Mouse (Mus musculus): ENCODE data around the gene Tgfbr3. TPM values are rescaled to one million over a fixed set of nuclear protein-coding genes. Genes with fewer than 3 reads are reported as not detected.

Gene Tgfbr3
- polyA plus RNA-seq (2015; fragmentation: Nextera tagmentation; extraction: Ambion mirVana), result 37.3 and 38.7 TPM in 2 replicates

DNA sequence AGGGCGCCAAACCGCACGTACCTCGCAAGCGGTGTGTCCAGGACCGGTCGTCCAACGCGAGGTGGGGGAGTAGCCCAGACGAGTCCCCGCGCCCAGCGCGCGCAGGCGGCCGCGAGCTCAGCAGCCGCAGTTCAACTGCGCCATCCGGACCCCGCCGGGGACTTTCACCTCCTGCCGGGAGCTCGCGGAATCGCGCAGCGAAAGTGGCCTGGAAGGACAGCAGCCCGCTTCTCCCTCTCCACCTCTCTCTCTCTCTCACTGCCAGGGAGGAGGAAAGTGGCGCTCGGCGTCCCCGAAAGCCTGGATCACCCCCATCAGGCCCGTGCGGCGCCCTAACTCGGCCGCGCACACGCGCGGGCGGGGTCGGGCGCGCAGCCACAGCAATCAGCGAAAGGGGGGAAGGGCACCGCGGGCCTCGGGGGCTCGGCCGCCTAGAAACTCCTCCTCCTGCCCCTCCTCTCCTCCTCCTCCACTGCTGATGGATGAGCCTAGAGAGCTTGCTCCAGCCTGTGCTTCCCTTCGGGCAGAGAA is at the start of gene Tgfbr3:
Gene Tgfbr3, minus strand, starts transcription at position 396 of the 531 bp plus-strand sequence.
- Histone ChIP-seq H3K27ac (replicated peaks) (peak within 1 kb of the TSS; percentile 97), H3K27me3 (no peaks in the 10 kb centered on the region), H3K4me2 (replicated peaks) (peak within 1 kb of the TSS; percentile 73), H3K9ac (peak within 1 kb of the TSS; percentile 94), H3K36me3 (no peaks in the 10 kb centered on the region), H3K4me1 (peaks cover 27% of the 10 kb centered on the region), H3K9me3 (replicated peaks) (no peaks in the 10 kb centered on the region), H3K4me3 (replicated peaks) (peak within 1 kb of the TSS; percentile 93)
- WGBS, result under 1% methylated on average over 48 of the region's 54 CpGs
- ATAC-seq (ENCODE audit: insufficient number of reproducible peaks, low FRiP score, low TSS enrichment, low read depth), result peak; percentile 90

DNA sequence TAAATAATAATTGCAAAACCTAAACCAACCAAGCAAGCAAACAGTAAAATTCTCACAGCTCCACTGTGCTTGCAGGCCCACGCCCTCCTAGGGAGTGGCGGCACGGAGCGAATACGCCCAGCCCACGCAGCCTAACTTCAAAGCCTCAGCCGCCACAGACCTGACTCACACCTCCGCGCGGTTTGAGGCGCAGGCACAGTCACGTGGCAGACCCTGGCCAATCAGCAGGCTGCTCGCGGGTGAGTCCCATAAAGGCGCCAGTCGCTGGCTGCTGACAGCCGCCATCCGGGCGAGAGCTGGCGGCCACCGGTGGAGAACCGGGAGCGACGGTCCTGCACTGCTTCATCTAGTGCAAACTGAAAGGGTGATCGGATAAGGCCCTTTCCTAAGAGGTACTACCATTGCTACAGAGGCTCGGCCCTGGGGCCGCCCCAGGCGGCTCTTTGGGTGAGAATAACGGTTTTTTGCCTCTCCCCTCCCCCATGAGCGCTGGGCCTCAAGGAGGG is 41.5 kb upstream of the Tgfbr3 start, which contains the start of gene Brdt:
Gene Brdt, plus strand, starts transcription at position 244 of the 506 bp plus-strand sequence.
- no peak within 1 kb of the TSS for H3K27ac ChIP-seq (replicated peaks)
- no peaks in the 10 kb centered on the region for H3K9me3 ChIP-seq (replicated peaks)
- H3K9ac ChIP-seq, result no peak within 1 kb of the TSS
- H3K36me3 ChIP-seq, result no peaks in the 10 kb centered on the region
- no peak within 1 kb of the TSS for H3K4me3 ChIP-seq (replicated peaks)
- 89% methylated on average over 30 of the region's 30 CpGs for WGBS
- H3K27me3 ChIP-seq, result no peaks in the 10 kb centered on the region
- ATAC-seq (ENCODE audit: insufficient number of reproducible peaks, low FRiP score, low TSS enrichment, low read depth), result no peak
- no peak within 1 kb of the TSS for H3K4me2 ChIP-seq (replicated peaks)
- H3K4me1 ChIP-seq, result no peaks in the 10 kb centered on the region

DNA sequence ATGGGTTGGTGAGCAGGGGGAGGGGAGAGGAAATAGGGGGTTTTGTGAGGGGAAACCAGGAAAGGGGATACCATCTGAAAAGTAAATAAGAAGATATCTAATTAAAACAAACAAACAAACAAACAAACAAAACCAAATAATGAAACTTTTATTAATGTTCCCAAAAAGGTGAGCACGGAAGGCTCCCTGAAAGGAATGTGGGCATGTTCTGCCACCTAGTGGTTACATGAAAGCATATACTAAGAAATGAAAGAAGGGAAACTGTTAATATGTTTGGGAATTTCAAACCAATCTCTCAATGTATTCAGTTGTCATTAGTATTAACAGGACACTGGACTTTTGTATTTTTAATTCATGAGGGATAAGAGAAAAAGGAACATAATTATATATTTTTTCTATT is 31.3 kb upstream of the Tgfbr3 start:
- WGBS, result 3% methylated on average over 1 of the region's 1 CpGs

DNA sequence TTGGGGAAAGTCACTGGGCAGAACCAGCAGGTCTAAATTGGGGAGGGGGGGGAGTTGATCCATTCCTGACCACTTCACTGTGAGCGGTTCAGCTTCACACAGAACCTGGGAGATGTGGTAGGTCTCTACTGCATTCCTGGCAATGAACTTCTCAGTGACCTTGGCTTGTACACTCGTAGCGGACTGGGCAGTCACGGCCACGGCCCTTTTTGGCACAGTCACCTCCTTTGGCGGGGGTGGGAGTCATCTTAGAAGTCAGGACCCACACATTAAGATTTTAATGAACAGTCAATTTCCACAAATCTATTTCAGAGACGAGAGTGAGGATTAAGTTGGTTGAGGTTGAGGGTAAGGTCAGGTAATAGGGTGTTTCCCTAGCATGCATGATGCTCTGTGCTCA is 27.7 kb upstream of the Tgfbr3 start:
- Histone ChIP-seq H3K4me2 (replicated peaks) (no peak overlapping the region), H3K9ac (no peak overlapping the region), H3K36me3 (no peaks in the 10 kb centered on the region), H3K4me3 (replicated peaks) (no peak overlapping the region), H3K27me3 (no peaks in the 10 kb centered on the region), H3K9me3 (replicated peaks) (no peaks in the 10 kb centered on the region), H3K4me1 (no peaks in the 10 kb centered on the region), H3K27ac (replicated peaks) (no peak overlapping the region)
- WGBS, result 94% methylated on average over 7 of the region's 7 CpGs
- ATAC-seq (ENCODE audit: insufficient number of reproducible peaks, low FRiP score, low TSS enrichment, low read depth), result no peak

More for the DNA sequence above, 31.3 kb upstream of the Tgfbr3 start:
- H3K9ac ChIP-seq, result no peak overlapping the region
- no peak overlapping the region for H3K4me3 ChIP-seq (replicated peaks)
- H3K9me3 ChIP-seq (replicated peaks), result no peaks in the 10 kb centered on the region
- H3K36me3 ChIP-seq, result no peaks in the 10 kb centered on the region
- H3K4me2 ChIP-seq (replicated peaks), result no peak overlapping the region
- no peak overlapping the region for H3K27ac ChIP-seq (replicated peaks)
- H3K4me1 ChIP-seq, result no peaks in the 10 kb centered on the region
- ATAC-seq (ENCODE audit: insufficient number of reproducible peaks, low FRiP score, low TSS enrichment, low read depth), result no peak
- no peaks in the 10 kb centered on the region for H3K27me3 ChIP-seq

DNA sequence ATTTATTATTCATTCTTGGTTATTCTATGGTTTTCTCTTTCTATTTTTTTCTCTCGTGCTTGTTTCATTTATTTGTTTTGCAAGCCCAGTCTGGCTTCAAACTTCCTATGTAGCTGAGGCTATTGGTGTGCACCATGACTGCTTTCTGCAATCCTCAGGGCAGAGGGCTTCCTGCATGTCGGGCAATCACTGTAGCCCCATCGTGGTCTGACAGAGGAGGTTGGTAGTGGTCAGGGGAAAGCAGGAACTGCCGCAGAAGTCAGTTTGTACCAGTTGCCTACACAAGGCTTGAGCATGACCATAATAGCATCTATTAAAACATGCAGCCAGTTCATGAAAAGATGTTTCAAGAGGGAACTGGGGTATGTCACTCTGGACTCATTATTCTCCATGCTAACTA is 18.0 kb upstream of the Tgfbr3 start:
- 63% methylated on average over 4 of the region's 4 CpGs for WGBS
- Histone ChIP-seq H3K4me2 (replicated peaks) (no peak overlapping the region), H3K36me3 (no peaks in the 10 kb centered on the region), H3K4me3 (replicated peaks) (no peak overlapping the region), H3K27ac (replicated peaks) (peak overlapping the region; percentile 40; the same call in 1 of the 2 replicates), H3K9ac (no peak overlapping the region), H3K4me1 (peaks cover 19% of the 10 kb centered on the region), H3K27me3 (no peaks in the 10 kb centered on the region), H3K9me3 (replicated peaks) (no peaks in the 10 kb centered on the region)
- ATAC-seq (ENCODE audit: insufficient number of reproducible peaks, low FRiP score, low TSS enrichment, low read depth), result no peak

DNA sequence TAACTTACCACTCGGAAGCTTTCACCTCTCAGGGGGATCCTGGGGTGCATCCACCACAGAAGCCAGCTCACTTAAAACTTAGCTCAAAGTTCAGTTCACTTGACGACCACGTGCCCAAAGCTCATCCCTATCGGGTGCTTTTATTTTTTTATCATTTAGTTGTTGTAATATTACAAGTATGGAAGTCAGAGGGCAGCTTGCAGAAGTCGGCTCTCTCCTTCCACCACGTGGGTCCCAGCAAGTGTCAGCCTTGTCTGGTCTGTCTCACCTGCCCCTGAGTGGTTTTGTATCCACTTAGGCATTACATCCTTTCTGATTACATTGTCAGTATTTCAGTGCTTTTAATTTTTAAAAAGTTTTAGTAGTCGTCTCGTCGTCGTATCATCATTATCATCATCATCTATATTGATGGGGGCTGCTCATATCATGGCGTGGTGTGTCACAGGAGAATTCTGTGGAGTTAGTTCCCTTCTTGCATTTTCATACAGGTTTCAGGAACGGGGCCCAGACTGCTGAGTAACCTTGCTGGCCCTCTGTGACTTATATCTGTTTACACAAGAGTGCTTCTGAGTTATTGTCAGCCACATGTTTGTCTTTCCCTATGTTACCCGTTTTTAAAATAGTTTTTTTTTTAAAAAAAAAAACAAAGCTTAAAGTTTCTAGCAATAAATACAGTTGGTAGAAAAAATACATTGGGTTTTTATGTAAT is 14.8 kb upstream of the Tgfbr3 start:
- Histone ChIP-seq H3K9me3 (replicated peaks) (no peaks in the 10 kb centered on the region), H3K4me1 (peaks cover 19% of the 10 kb centered on the region), H3K27me3 (no peaks in the 10 kb centered on the region), H3K36me3 (no peaks in the 10 kb centered on the region), H3K9ac (no peak overlapping the region), H3K4me2 (replicated peaks) (no peak overlapping the region), H3K4me3 (replicated peaks) (no peak overlapping the region), H3K27ac (replicated peaks) (no peak overlapping the region)
- ATAC-seq (ENCODE audit: insufficient number of reproducible peaks, low FRiP score, low TSS enrichment, low read depth), result no peak
- 71% methylated on average over 13 of the region's 13 CpGs for WGBS

DNA sequence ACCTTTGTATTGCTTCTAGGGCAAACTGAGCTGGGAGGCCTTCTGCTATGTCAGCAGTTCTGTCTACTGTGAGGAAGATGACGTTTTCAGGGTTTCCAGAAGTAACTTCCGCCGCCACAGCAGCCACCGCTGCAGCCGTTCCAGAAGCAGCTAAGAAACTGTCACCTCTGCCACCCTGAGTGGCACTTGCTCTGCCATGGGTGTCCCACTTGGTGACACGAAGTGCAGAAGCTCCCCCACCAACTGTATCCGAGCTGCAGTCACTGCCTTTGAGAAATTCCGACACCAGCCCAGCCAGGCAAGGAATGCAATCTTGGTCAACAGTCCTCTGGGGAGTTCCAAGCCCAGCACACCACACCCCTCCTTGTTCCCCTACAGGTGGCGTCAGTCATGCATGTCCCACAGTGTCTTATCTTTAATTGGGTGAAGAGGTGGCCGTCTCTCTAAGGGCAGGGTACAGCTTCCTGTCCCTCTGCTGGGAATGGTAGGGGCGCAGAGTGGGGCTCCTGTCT is 14.0 kb upstream of the Tgfbr3 start:
- Histone ChIP-seq H3K36me3 (no peaks in the 10 kb centered on the region), H3K4me3 (replicated peaks) (no peak overlapping the region), H3K4me1 (peaks cover 19% of the 10 kb centered on the region), H3K27ac (replicated peaks) (no peak overlapping the region), H3K9me3 (replicated peaks) (no peaks in the 10 kb centered on the region), H3K9ac (no peak overlapping the region), H3K4me2 (replicated peaks) (no peak overlapping the region), H3K27me3 (no peaks in the 10 kb centered on the region)
- WGBS, result 35% methylated on average over 11 of the region's 11 CpGs
- ATAC-seq (ENCODE audit: insufficient number of reproducible peaks, low FRiP score, low TSS enrichment, low read depth), result 0 out of 2 replicates have a peak, but pooled peaks have one; percentile 15

DNA sequence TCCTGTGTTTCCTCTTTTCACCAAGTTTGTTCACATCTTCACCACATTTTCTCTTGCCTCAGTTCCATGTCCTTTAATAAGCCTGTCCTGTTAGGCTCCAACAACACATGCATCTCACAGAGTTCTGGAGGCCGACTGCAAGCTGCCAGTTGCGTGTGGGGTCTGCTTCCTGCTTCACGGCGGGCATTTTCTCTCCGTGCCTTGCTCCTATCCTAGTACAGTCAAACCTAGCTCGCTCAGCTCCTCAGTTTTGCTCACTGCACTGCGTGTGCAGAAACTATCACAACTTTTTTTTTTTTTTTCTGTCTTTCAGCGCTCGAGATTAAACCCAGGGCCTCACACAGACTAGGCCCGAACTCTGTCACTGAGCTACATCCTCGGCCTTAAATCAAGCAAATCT is 9.4 kb upstream of the Tgfbr3 start:
- H3K36me3 ChIP-seq, result no peaks in the 10 kb centered on the region
- no peak overlapping the region for H3K9ac ChIP-seq
- H3K4me2 ChIP-seq (replicated peaks), result no peak overlapping the region
- H3K4me3 ChIP-seq (replicated peaks), result no peak overlapping the region
- no peaks in the 10 kb centered on the region for H3K27me3 ChIP-seq
- H3K27ac ChIP-seq (replicated peaks), result no peak overlapping the region
- 66% methylated on average over 11 of the region's 11 CpGs for WGBS
- H3K4me1 ChIP-seq, result peaks cover 30% of the 10 kb centered on the region
- no peak for ATAC-seq (ENCODE audit: insufficient number of reproducible peaks, low FRiP score, low TSS enrichment, low read depth)
- no peaks in the 10 kb centered on the region for H3K9me3 ChIP-seq (replicated peaks)

DNA sequence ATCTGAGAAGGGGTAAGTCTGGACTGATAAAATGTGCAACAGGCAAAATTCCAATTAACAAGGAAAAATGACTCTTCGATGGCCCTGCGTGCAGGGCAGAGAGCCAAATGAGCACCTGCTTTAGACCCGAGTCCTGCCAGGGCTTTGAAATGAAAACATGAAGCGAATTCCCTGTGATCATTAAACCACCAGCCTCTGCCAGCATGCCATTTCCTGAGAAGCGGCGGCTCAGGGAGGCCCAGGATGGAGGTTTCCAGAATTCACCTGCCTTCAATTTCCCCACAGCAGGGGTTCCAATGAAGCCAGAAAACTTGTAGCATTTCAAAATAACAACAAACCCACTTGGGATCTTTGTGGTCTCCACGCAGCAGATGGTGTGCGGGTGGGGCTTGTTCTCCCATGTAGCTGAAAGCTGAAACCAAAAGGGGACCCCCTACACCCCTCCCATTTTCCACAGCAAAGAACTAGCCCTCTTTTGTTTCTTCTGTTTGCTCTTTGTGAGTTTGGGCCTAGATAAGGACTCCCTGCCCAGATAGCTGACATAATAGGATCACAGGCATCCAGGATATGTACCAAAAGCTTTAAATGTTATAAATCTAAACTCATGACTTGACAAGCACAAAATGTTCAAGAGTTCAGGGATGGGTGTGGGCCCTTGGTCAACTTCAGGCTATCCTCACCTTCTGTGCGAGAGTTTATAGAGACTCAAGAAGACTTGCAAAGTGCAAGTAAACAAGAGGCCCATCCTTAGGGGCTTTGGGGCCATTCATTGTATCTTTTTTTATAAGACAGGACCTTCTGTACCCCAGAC is 7.3 kb upstream of the Tgfbr3 start:
- H3K9ac ChIP-seq, result no peak overlapping the region
- 0 out of 2 replicates have a peak overlapping the region, but pooled peaks have one; percentile 9 for H3K4me3 ChIP-seq (replicated peaks)
- WGBS, result 18% methylated on average over 9 of the region's 9 CpGs

DNA sequence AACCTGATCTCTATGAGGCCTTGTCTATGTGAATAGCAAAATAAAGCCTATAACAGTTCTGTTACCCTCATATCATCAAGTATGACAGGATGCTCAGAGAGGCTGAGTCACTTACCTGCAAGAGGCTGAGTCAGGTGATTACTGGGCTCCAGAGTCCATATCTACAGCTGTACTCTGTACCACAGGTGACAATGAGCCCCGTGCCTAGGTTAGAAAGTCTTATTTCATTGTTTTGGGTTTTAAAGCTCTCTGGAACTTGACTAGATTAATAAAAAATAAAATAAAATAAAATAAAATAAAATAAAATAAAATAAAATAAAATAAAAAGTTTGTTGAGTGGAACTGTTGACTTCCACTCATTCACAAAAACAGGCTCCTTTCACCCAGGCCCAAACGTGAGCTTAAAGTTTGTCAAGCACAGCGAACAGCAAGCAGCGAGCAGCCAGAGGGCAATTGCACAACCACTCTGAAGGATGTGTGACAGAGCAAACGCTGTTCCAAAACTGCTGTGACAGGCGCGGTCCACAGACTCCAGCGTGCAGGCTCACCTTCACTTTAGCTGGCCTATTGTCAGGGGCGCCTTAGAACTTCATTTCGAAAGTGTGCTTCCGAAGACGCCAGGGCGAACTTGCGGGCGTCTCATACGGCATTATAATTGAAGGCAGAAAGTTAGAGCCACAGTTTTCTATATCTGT is 6.5 kb upstream of the Tgfbr3 start:
- H3K36me3 ChIP-seq, result no peaks in the 10 kb centered on the region
- no peaks in the 10 kb centered on the region for H3K27me3 ChIP-seq
- 0 out of 2 replicates have a peak overlapping the region, but pooled peaks have one; percentile 9 for H3K4me3 ChIP-seq (replicated peaks)
- H3K9me3 ChIP-seq (replicated peaks), result no peaks in the 10 kb centered on the region
- H3K27ac ChIP-seq (replicated peaks), result peak overlapping the region; percentile 70
- H3K4me2 ChIP-seq (replicated peaks), result peak overlapping the region; percentile 35
- H3K4me1 ChIP-seq, result peaks cover 23% of the 10 kb centered on the region
- no peak overlapping the region for H3K9ac ChIP-seq
- 31% methylated on average over 16 of the region's 16 CpGs for WGBS
- ATAC-seq (ENCODE audit: insufficient number of reproducible peaks, low FRiP score, low TSS enrichment, low read depth), result no peak

More for the DNA sequence above, 7.3 kb upstream of the Tgfbr3 start:
- H3K9me3 ChIP-seq (replicated peaks), result no peaks in the 10 kb centered on the region
- peak overlapping the region; percentile 70 for H3K27ac ChIP-seq (replicated peaks)
- no peaks in the 10 kb centered on the region for H3K27me3 ChIP-seq
- H3K4me1 ChIP-seq, result peaks cover 23% of the 10 kb centered on the region
- peak overlapping the region; percentile 35 for H3K4me2 ChIP-seq (replicated peaks)
- no peak for ATAC-seq (ENCODE audit: insufficient number of reproducible peaks, low FRiP score, low TSS enrichment, low read depth)
- no peaks in the 10 kb centered on the region for H3K36me3 ChIP-seq
